Mouse (Mus musculus) thymus, adult 2 months (tissue): ENCODE results near the gene Raver2.

Source experiments
- CTCF ChIP-seq: fragments of 200-500 bp; IDR thresholded peaks from 2 replicates; pipeline ENCODE4 v1.5.1; 2012; ENCODE audit warnings: mild to moderate bottlenecking, control low read depth, low read length, moderate library complexity, borderline replicate concordance; ENCODE audit not compliant: control insufficient read depth, poor library complexity, insufficient read depth; ENCODE audit errors: extremely low read depth
- POLR2A ChIP-seq: fragments of 200-500 bp; IDR thresholded peaks from 2 replicates; pipeline ENCODE4 v1.6.1; 2012; ENCODE audit warnings: mild to moderate bottlenecking, low read length, control low read depth, moderate library complexity; ENCODE audit not compliant: control insufficient read depth, poor library complexity, insufficient read depth; ENCODE audit errors: extremely low read depth

GRCm38 (mm10) chr4:101143901-101144300 lies 75.1 kb downstream of the Raver2 start:
- TF ChIP-seq CTCF (no peak), POLR2A (no peak)
